Mouse (Mus musculus) granulocyte monocyte progenitor cell, adult 5-6 weeks (primary cell): ENCODE measurements around the gene Vax2. TPM values are rescaled to one million over a fixed set of nuclear protein-coding genes. Genes with fewer than 3 reads are reported as not detected.

Source experiments
- ATAC-seq: replicated peaks from 2 replicates; pipeline ENCODE4 v1.8.0; 2016; ENCODE audit warnings: mild to moderate bottlenecking, moderate TSS enrichment, inconsistent platforms; ENCODE audit not compliant: poor library complexity, severe bottlenecking
- total RNA-seq, 2 experiments: library from RNA; stranded (forward) in 1 of 2; stranded (reverse) in 1 of 2; fragments of 200-712, 200-1000 nt in 1 of 2; fragments of >200 nt in 1 of 2; fragmentation: Nextera tagmentation in 1 of 2; gene quantifications; 2 replicates each; pipeline ENCODE4 v1.2.3; 2014 to 2017

Gene Vax2
- total RNA-seq (2014; fragmentation: Nextera tagmentation) (not detected in 2 replicates), total RNA-seq (2017) (not detected in 2 replicates)

DNA sequence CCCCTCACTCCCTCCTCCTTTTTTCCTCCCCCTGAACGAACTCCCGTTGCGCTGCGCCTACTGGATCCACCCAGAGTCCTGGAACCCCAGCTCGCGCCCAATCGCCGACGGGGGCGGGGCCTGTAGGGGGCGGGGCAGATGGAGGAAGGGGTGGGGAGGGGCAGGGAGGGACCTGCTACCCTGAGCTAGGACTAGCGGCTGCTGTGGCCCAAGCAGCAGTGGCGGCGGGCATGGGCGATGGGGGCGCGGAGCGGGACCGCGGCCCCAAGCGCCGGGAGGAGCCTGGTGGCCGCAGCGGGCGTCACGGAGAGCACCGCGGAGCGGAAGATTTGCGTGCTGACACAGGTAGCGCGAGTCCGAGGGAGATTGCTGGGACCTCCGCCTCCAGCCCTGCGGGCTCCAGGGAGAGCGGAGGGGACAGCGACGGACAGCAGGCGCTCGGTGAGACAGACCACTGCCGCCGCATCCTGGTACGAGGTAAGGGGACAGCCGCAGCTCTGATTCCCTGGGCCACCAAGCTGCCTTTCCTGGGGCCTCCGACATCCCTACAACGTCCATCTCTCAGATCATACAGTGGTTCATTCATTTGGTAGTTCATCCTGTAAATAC, at the start of gene Vax2:
Gene Vax2, plus strand, starts transcription at position 198 of the 609 bp plus-strand sequence.
- ATAC-seq = peak; percentile 57

DNA sequence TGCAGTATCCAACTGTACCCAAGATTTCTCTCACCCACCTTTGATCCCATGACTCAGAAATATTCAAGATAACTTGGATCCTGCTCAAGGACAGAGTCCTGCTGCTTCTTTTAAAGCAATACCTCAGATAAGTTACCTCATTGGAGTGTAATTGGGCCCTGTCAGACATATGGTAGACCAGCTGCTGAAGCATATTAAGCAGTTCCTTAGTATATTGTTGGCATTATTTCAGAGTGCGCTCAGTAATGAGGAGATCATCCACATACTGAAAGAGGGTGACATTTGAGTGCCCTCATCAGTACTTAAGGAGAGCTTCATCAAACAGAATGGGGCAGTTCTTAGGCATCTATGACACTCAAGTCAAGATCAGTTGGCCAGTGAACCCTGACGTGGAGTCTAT, 46.1 kb upstream of the Vax2 start:
- ATAC-seq = no peak

DNA sequence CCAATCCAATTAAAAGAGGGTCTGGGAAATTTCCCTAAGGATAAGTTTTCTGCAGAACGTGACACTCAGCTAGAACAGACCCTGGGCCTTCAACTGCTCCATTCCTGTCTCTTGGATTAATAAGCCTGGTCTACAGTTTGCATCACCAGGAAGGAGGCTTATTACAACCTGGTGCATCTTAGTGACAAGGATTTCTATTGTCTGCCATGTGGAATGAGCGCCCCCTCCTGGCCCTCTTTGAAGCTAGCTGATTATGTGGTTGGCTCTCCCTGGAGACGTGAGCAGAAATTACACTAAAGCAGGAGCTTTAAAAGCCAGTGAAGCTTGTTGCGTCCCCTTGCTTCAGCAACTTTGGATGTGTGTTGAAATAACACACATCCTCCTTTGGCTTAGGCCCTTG, 37.7 kb upstream of the Vax2 start:
- ATAC-seq = peak; percentile 83

DNA sequence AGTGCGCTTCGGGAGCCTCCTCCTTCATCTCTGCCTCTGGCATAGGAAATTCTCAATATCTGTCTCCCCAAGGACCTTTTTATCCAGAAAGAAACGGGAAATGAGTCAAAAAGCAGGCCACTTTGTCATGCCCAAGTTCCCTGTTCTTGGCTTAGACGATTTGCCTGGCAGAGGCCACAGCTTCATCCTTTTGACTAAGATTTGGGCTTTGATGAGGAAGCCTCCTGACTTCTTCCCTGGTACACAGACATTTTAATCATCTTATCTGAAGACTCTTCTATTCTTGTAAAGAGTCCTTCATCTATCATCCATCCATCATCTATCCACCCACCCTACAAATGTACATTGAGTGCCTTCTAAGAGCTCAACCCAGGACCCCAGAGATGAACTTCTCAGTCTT, 33.3 kb upstream of the Vax2 start, which contains the start of gene Cd207:
Gene Cd207, minus strand, starts transcription at position 101 of the 400 bp plus-strand sequence.
- ATAC-seq = no peak

DNA sequence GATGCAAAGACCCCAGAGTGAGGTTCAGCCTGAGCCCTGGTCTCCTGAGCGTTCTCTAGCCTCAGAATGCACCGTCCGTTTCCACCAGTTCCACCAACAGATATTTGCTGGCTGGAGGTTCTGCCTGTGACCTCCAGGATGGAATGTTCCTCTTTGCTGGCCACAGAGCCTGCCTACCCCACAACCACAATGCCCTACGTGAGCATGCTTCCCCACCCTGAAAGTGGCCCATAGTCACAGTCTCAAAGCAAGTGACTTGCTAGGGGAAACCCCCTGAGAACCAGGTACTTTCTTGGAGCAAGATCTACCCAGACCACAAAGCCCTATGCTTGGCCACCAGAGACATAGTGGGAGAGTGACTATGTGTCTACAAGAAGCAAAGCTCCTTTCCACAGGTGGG, 21.7 kb upstream of the Vax2 start:
- peak; percentile 74 for ATAC-seq

DNA sequence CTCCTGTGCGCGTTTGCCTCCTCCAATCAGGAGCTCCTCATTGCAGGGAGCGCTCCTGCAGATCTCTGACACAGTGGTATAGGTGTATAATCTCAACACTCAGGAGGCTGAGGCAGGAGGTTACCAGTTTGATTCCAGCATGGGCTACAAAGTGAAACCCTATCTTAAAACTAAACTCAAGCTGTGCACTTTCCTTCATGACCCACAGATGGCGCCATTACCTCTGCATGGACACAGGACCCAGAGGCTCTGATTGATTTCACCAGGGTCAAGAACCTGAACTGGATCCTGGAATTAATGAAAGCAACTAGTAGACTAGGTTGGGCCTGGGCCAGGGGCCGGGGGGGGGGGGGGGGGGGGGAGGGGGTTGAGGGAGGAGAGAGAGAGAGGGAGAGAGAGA, 20.8 kb upstream of the Vax2 start:
- ATAC-seq = peak; percentile 65

DNA sequence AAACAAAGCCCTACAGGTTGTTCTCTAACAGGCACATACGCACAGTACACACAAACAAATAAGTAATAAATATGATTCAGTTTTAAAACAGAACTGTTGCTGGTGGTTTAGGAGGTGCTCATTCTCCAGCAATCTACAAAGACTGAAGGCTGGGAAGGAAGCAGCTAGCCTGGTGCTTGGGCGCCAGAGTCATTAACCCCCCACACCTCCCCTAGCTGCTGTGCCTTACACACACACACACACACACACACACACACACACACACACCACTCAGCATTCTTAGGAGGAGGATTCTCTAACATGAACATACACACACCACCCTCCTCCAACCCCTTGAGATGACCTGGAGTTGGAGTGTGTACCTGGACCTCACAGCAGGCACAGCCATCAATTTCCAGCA, 20.1 kb upstream of the Vax2 start:
- no peak for ATAC-seq

DNA sequence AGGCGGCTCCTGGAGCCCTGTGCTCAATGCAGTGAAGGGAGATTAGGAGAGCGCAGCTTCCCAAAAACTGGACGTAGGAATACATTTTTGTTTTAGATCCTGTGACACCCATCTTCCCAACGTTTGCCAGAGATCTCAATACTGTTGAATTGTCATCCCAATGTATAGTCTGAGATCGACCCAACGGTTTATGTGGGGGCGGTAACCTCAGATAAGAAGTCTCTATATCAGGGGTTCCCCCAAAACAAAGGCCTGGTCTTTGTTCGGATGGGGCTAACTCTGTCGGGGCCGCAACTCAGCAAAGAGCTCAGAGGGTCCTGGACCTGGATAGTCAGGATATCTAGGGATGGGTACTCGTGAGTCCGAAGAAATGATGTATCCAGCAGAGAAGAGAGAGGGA, 18.1 kb upstream of the Vax2 start:
- no peak for ATAC-seq

DNA sequence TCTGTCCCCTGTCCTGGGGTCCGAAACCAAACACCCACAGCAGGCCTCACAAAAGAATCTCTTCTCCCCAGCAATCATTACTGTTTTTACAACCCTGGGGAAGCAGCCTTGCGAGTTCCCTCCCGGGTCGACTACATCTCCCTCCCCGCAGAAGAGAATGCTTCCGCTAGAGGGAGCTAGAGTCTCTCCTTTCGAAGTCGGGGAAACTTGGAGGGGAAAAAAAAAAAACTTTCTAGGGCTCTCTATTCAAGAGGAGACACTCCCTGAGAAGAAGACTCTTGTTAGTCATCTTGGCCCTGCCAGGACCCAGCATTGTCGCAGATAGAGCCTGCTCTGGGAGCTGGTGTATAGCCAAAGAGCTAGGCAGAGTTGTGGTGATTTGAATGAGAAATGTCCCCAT, 17.2 kb upstream of the Vax2 start:
- peak; percentile 32; the same call in 1 of the 2 replicates for ATAC-seq

DNA sequence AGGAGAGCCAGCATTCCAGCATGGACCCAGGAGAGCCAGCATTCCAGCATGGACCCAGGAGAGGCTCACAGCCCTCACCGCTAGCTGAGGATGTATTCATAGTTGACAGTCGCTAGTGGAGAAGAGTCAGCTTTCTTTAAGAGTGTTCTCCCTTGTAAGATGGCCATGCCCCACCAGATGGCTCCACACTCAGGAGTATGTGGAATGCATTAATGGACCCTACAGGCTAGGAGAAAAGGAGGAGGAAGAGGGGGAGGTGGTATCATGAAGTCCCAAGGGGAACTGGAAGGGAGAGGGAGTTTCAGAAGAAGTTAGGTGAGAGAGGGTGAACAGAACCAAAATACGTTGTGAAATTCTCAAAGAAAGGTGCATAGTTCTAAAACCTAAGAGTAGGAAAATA, 15.3 kb upstream of the Vax2 start:
- no peak for ATAC-seq

DNA sequence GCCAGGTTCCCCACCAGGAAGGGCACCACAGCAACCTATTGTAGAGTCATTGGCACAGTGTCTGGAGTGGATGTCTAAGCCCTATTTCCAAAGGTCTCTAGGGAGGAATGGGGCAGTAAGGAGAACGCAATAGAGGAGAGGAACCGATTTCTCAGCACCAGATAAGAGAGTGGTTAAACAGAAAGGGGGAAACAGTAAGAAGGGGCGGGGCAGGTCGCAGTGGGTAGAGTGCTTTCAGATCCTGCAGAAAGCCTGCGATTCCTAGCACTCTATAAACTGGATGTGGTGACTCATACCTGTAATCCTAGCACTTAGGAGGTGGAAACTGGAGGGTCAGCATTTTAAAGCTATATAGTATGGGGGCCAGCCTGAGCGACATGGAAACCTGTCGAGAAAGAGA, 14.4 kb upstream of the Vax2 start:
- ATAC-seq = peak; percentile 68

DNA sequence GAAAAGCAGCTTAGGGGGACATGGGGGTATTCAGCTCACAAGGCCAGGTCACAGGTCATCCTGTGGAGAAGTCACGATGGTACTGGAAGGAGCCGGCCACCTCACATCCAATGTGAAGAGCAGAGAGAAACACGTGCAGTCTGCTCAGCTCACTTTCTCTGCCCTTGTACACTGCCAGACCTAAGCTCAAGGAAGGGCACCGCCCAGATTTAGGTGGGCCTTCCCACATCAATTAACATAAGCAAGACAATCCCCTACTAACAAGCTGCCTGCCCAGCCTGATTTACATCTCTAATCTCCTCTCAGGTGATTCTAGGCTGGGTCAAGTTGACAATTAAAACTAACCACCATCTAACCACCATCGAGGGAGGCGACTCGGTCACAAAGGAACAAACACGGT, 13.1 kb upstream of the Vax2 start:
- no peak for ATAC-seq

DNA sequence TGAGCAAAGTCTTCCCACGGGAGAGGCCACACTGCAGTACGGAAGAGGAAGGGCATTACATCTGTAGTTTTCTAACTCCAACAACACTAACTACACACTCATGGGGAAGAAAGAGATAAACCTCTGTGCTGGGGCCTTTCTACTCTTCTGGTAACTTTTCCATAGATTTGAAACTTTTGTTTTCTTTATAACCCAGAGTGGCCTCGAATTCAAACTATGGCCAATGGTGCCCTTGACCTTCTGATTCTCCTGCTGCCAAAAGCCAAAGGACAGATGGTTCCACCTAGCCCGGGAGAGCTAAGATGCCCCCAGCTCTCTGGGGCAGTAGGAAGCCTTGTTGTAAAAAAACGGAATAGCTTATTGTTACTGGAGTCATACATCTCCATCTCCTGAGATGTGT, 11.1 kb upstream of the Vax2 start:
- ATAC-seq = no peak

DNA sequence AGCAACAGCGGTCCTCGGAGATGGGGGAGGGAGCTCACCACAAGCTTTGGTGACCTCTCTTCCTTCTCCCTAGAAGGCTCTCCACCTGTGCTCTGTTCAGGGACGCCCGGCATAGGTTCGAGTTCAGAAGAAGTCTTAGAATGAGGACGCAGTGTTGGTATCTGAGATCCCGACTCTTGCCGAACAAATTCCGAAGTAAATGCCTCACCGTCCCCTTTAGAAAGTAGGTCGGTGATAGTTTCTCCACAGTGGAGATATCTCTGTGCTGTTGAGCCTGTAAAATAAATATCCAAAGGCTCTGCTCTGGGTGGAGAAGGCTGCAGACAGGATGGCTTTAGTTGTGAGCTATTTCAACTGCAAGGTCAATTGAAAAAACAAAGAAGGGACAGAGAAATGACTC, 10.1 kb upstream of the Vax2 start:
- ATAC-seq = no peak

DNA sequence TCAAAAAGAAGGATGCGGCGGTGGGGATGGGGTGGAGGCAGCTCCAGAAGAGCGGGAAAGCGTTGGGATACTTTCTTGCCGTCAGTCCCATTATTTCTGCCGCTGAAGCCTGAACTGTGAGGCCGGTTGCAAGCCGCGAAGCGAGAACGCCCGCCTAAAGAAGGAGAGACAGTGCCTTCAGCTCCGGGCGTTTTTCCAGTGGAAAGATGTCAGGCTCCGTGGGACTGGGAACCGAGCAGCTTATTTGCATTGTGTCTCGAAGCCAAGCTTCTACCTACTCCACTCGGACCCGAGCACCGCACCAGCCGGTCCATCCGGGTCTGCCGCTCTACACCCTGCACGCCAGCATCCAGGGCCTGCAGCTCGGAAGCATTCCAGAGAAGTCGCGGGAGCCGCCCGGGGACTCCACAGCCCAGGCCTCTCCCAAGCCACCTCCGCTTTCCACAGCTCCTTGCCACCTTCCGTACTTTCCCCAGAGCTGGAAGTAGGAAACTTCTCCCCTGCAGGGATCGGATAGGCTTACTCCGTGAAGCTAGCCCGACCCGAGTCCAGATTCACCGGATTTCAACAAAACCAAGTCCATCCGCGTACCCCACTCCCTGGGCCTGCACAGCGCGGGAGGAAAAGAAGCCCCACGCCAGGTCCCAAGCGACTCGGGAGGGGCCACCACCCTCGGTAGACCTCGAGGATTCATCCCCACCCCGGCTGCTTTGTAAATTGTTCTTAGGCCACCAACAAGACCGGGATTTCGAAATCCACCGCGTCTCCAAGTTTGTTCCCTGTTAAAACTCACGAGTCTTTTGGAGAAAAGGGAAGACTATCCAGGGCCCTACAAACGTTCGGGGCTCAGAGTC, 8.7 kb upstream of the Vax2 start:
- ATAC-seq = 0 out of 2 replicates have a peak, but pooled peaks have one; percentile 20

DNA sequence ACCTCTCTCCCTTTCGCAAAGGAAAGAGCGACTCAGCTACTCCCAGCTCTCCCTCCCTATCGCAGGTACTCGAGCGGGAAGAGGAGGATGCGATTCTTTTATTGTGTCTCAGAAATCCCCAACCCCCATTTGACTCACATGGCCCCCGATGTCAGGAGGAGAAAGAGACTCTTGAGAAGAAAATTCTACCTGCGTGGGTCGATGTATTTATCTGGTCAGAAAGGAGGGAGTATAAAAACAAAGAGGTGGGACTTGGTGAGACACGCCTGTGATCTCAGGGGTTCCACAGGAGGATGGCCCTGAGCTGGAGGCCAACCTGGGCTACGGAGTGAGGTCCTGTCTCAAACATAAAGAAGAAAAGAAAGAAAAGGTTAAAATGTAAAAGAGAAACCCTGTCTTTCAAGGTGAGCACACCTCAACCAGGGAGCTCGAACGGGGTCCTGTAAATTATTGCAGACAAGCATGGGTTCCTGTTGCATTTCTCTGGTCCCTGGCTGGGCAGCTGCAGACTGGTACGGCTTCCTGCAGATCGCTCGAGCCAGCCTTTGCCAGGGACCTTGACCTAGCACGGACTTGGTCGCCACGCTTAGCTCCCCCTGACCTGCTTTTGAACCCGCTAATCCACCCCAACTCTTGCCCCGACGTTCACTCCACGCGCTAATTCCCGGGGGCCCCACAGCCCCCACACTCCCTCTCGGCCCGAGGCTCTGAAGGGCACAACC, 7.9 kb upstream of the Vax2 start:
- no peak for ATAC-seq

DNA sequence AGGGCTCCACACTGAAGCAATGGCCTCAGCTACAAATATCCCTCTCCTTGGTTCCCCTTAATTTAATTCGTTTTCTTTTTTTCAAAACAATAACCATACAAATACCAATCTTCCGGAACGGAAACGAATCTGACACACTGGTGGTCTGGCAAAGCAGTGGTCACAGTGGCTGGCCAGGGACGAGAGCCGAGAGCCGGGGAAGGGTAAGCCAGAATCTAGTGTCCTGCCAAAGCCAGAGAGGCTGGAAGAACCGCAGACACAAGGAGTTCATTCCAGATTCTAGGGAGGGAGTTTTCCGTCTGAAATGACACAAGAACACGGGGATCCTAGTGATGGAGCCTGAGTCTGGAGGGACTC, 7.4 kb upstream of the Vax2 start:
- ATAC-seq = no peak

DNA sequence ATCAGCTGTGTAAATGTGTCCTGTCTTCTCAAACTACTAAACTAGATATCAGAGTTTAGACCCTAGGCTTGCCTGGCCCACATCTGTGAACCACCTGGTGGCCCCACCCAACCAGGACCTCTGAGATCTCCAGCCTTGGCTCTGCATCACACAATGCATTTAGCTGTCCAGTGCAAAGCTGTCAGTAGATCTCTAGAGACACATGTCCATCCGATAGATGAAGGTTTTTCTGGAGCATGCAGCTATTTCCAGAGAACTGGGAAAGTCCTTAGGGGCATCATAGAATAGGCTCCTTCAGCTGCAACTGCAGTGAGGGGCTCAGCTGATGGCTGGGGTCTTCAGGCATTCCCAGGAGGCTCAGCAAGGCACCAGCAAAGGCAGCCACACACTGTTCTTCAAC, 6.8 kb upstream of the Vax2 start:
- ATAC-seq = no peak

DNA sequence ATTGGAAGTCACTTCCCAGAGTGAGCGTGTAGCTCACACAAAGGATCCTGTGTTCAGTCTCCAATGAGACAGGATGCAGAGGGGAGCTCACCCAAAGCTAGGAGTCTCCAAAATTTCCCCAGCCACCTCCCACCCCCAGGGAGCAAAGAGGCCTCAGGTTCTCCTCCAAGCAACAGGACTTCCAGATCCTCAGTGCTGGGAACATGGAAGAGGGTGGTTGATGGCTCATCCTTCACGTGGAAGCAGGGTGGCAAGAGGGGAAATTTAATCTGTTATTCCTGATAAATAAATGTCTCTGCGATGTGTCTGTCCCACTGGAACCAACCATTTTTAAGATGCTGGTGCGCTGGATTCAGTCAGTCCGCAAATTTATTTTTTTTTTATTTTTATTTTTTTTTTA, 6.4 kb upstream of the Vax2 start:
- no peak for ATAC-seq

DNA sequence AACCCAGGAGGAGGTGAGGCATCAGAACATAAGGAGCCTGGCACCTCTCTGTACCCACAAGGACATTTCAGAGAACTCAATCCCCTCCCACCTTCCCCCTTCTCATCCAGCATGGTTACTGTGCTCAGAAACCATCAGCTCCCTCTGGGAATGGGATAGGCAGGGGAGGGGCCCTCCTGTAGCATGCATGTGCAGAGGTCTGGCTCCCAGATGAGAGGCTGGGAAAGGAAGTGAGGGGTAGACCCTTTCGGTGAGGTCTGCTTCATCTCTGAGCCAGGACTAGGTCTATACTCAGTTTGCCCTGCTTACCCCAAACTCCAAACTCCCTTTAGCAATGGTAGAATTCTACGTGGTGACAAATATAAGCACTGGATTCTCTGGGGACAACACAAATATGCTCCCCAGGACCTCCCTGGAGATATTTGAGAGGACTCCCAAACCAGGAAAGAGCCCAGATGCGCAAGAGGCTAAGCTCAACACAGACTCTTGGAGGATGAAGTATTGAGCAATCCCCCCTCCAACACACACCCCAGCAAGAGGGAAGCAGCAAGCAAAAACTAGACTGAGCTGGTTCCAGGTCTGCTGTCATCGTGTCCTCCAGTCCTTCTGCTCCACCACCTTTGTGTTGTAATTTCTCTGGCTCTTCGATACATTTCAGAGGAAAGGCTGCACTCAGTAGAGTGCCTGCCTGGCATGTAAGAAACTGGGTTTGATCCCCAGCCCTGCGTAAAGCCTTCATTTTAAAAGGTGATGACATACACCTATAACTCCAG, 3.1 kb upstream of the Vax2 start:
- ATAC-seq = peak; percentile 65
